Mouse (Mus musculus) bone marrow macrophage, adult 2 months (primary cell): Measurements from ENCODE around the gene Telo2.

Experiments
- CTCF ChIP-seq: IDR thresholded peaks from 2 replicates; pipeline ENCODE4 v1.5.1; 2012; ENCODE audit warnings: low read depth, mild to moderate bottlenecking, low read length, moderate library complexity
- POLR2A ChIP-seq: IDR thresholded peaks from 2 replicates; pipeline ENCODE4 v1.6.1; 2012; ENCODE audit warnings: mild to moderate bottlenecking, low read depth, low read length, borderline replicate concordance

DNA sequence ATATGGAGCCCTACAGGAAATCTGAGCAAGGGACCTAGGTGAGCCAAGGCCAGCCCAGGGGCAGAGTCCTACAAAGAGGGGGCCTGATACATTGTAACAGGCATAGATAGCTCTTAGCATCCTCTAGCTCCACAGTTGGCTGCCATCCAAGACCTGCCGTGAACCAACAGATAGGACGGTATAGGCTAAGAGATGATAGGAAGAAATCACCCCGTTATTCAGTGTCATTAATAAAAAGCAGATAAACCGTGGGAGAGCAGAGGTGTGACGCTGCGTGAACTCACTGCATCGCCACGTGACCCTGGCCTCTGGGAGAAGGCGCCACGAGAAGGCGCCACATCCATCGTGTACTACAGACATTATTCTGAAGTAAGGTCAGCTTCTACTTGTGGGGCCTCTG is 51.9 kb downstream of the Telo2 start:
- no peak for TF ChIP-seq CTCF
- no peak for TF ChIP-seq POLR2A
